Mouse (Mus musculus) heart, embryonic 15.5 days (tissue): ENCODE results near the gene Eno2. TPM values are rescaled to one million over a fixed set of nuclear protein-coding genes. Genes with fewer than 3 reads are reported as not detected.

Experiments
- ATAC-seq: fragments of 200-750 bp; cut with Nextera tagmentation; replicated peaks from 2 replicates; pipeline ENCODE4 v1.8.0; 2017; ENCODE audit warnings: low read depth, moderate TSS enrichment; ENCODE audit not compliant: insufficient number of reproducible peaks, insufficient read depth, low FRiP score
- H3K27ac ChIP-seq: fragments of 300-500 bp; sonication (generic); 2 replicates; pipeline ENCODE4 v1.5.1; 2015; ENCODE audit warnings: mild to moderate bottlenecking, inconsistent platforms
- H3K27me3 ChIP-seq: fragments of 300-500 bp; sonication (generic); 2 replicates; pipeline ENCODE4 v1.6.1; 2015; ENCODE audit warnings: inconsistent platforms
- H3K36me3 ChIP-seq: fragments of 300-500 bp; sonication (generic); 2 replicates; pipeline ENCODE4 v1.6.1; 2015; ENCODE audit warnings: mild to moderate bottlenecking, inconsistent platforms
- H3K4me1 ChIP-seq: fragments of 300-500 bp; sonication (generic); replicated peaks from 2 replicates; pipeline ENCODE4 v1.6.1; 2015; ENCODE audit warnings: inconsistent platforms
- H3K4me2 ChIP-seq: fragments of 300-500 bp; sonication (generic); 2 replicates; pipeline ENCODE4 v1.6.1; 2015; ENCODE audit warnings: inconsistent platforms, mild to moderate bottlenecking, moderate library complexity
- H3K4me3 ChIP-seq: fragments of 300-500 bp; sonication (generic); 2 replicates; pipeline ENCODE4 v1.5.1; 2015; ENCODE audit warnings: mild to moderate bottlenecking, inconsistent platforms
- H3K9ac ChIP-seq: fragments of 300-500 bp; sonication (generic); 2 replicates; pipeline ENCODE4 v1.6.1; 2015; ENCODE audit warnings: mild to moderate bottlenecking, inconsistent platforms
- H3K9me3 ChIP-seq: fragments of 300-500 bp; sonication (generic); replicated peaks from 2 replicates; pipeline ENCODE4 v1.6.1; 2016; ENCODE audit warnings: inconsistent platforms
- WGBS: fragments of 180-500 bp; shearing (Covaris S2); methylation state at CpG from one replicate; pipeline ENCODE4 v1.1.7; 2015; ENCODE audit warnings: mixed read lengths; 5-methylcytosine and 5-hydroxymethylcytosine counted together
- polyA plus RNA-seq: library from polyadenylated mRNA; unstranded; fragments of >200 nt; fragmentation: Nextera tagmentation; extraction: Ambion mirVana; gene quantifications from 2 replicates; pipeline ENCODE4 v1.2.1, GENCODE M21; 2015

Gene Eno2
- 2.7 and 4.3 TPM in 2 replicates for polyA plus RNA-seq

- Histone ChIP-seq H3K9me3 (no peaks in the 10 kb centered on the region), H3K9ac (peak within 1 kb of the TSS; percentile 25), H3K27ac (no peak within 1 kb of the TSS), H3K27me3 (peaks cover 11% of the 10 kb centered on the region; the same call in 1 of the 2 replicates), H3K4me1 (peaks cover 28% of the 10 kb centered on the region), H3K36me3 (no peaks in the 10 kb centered on the region), H3K4me2 (peak within 1 kb of the TSS; percentile 94), H3K4me3 (peak within 1 kb of the TSS; percentile 55)
- ATAC-seq, result peak; percentile 79
- under 1% methylated on average over 49 of the region's 54 CpGs for WGBS
Measured at GRCm38 (mm10) chr6:124769101-124769765, at the start of gene Eno2. TSS of gene Eno2 (minus strand) at chr6:124769673.

- no peak overlapping the region for H3K9ac ChIP-seq
- H3K4me1 ChIP-seq, result peaks cover 12% of the 10 kb centered on the region
- H3K27ac ChIP-seq, result no peak overlapping the region
- no peaks in the 10 kb centered on the region for H3K27me3 ChIP-seq
- ATAC-seq, result no peak
- H3K4me2 ChIP-seq, result no peak overlapping the region
- 78% methylated on average over 8 of the region's 8 CpGs for WGBS
- H3K9me3 ChIP-seq, result no peaks in the 10 kb centered on the region
- H3K36me3 ChIP-seq, result peaks cover 78% of the 10 kb centered on the region
- H3K4me3 ChIP-seq, result no peak overlapping the region
Measured at GRCm38 (mm10) chr6:124817971-124818370, 48.5 kb upstream of the Eno2 start.

- ATAC-seq, result no peak
Measured at GRCm38 (mm10) chr6:124817563-124817962, 48.1 kb upstream of the Eno2 start.

GRCm38 (mm10) chr6:124817125-124817524 is 47.7 kb upstream of the Eno2 start:
- Histone ChIP-seq H3K4me1 (peaks cover 21% of the 10 kb centered on the region), H3K9ac (no peak overlapping the region), H3K9me3 (no peaks in the 10 kb centered on the region), H3K4me2 (no peak overlapping the region), H3K4me3 (no peak overlapping the region), H3K27me3 (no peaks in the 10 kb centered on the region), H3K36me3 (peaks cover 71% of the 10 kb centered on the region), H3K27ac (no peak overlapping the region)
- no peak for ATAC-seq
- WGBS, result 96% methylated on average over 11 of the region's 11 CpGs

More at GRCm38 (mm10) chr6:124817563-124817962, 48.1 kb upstream of the Eno2 start:
- H3K9me3 ChIP-seq, result no peaks in the 10 kb centered on the region
- WGBS, result 94% methylated on average over 8 of the region's 8 CpGs
- no peak overlapping the region for H3K4me3 ChIP-seq
- H3K27ac ChIP-seq, result no peak overlapping the region
- no peak overlapping the region for H3K4me2 ChIP-seq
- peaks cover 74% of the 10 kb centered on the region for H3K36me3 ChIP-seq
- H3K27me3 ChIP-seq, result no peaks in the 10 kb centered on the region
- H3K9ac ChIP-seq, result no peak overlapping the region
- peaks cover 16% of the 10 kb centered on the region for H3K4me1 ChIP-seq

DNA sequence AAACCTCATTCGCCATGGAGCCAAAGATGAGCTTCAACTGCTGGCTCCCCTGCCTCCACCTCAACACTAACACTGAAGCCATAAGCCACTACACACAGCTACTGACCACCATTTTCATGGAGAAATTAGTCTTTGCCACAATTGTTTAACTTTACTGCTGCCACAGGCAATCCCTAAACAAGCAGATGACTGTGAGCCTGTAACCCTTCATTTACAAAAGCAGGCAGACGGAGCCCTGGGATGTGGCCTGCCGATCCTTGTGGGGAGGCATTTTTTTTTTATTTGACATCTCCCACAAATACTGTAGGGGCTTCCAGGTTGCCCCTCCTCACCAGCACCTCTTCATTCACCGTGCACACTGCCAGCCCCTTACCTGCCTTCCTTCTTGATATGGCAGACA is 47.1 kb upstream of the Eno2 start:
- Histone ChIP-seq H3K9me3 (no peaks in the 10 kb centered on the region), H3K4me1 (peaks cover 24% of the 10 kb centered on the region), H3K27me3 (no peaks in the 10 kb centered on the region), H3K4me3 (no peak overlapping the region), H3K4me2 (no peak overlapping the region), H3K36me3 (peaks cover 71% of the 10 kb centered on the region), H3K27ac (no peak overlapping the region), H3K9ac (no peak overlapping the region)
- no peak for ATAC-seq
- 90% methylated on average over 4 of the region's 4 CpGs for WGBS

- peak overlapping the region; percentile 73 for H3K4me2 ChIP-seq
- no peaks in the 10 kb centered on the region for H3K27me3 ChIP-seq
- H3K4me3 ChIP-seq, result no peak overlapping the region
- ATAC-seq, result no peak
- 68% methylated on average over 9 of the region's 9 CpGs for WGBS
- peaks cover 71% of the 10 kb centered on the region for H3K36me3 ChIP-seq
- no peaks in the 10 kb centered on the region for H3K9me3 ChIP-seq
- H3K4me1 ChIP-seq, result peaks cover 33% of the 10 kb centered on the region
- 0 out of 2 replicates have a peak overlapping the region, but pooled peaks have one; percentile 98 for H3K27ac ChIP-seq
- H3K9ac ChIP-seq, result no peak overlapping the region
Measured at GRCm38 (mm10) chr6:124814858-124815774, 45.6 kb upstream of the Eno2 start.

GRCm38 (mm10) chr6:124814448-124814847 is 45.0 kb upstream of the Eno2 start:
- Histone ChIP-seq H3K27me3 (no peaks in the 10 kb centered on the region), H3K9me3 (no peaks in the 10 kb centered on the region), H3K36me3 (peaks cover 67% of the 10 kb centered on the region), H3K9ac (peak overlapping the region; percentile 43; the same call in 1 of the 2 replicates), H3K4me2 (peak overlapping the region; percentile 73), H3K4me1 (peaks cover 40% of the 10 kb centered on the region), H3K27ac (peak overlapping the region; percentile 98), H3K4me3 (peak overlapping the region; percentile 87)
- ATAC-seq, result 0 out of 2 replicates have a peak, but pooled peaks have one; percentile 1
- WGBS, result 32% methylated on average over 8 of the region's 8 CpGs

DNA sequence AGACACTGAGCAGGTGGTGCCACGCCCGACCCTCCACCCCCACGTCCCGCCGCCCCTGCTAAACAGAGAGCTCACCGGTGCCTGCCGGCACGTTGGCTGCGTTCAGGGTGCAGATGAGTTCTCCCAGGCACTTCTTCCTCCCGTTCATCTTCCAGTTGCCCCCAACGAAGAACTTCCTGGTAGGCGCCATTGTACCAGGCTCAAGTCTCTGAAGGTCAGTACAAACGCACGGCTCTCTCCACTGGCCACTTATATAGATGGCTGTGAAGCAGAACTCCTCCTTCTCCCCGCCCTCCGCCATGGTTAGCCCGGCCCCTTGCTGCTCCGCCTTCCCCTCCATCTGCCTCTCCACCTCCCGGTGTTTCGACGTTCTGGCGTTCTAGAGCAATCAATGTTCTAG is 44.5 kb upstream of the Eno2 start, which contains the start of gene Tpi1:
TSS of gene Tpi1 (minus strand) at position 364 of the 400 bp plus-strand sequence.
- H3K36me3 ChIP-seq, result peaks cover 62% of the 10 kb centered on the region
- H3K4me3 ChIP-seq, result peak within 1 kb of the TSS; percentile 87
- under 1% methylated on average over 22 of the region's 22 CpGs for WGBS

GRCm38 (mm10) chr6:124813496-124813895 is 44.0 kb upstream of the Eno2 start:
- WGBS, result 0% methylated on average over 18 of the region's 18 CpGs
- peaks cover 57% of the 10 kb centered on the region for H3K36me3 ChIP-seq
- peak; percentile 73 for ATAC-seq
- peak overlapping the region; percentile 98 for H3K27ac ChIP-seq
- no peaks in the 10 kb centered on the region for H3K9me3 ChIP-seq
- H3K4me1 ChIP-seq, result peaks cover 42% of the 10 kb centered on the region
- H3K9ac ChIP-seq, result peak overlapping the region; percentile 89
- H3K4me2 ChIP-seq, result peak overlapping the region; percentile 73
- no peaks in the 10 kb centered on the region for H3K27me3 ChIP-seq
- peak overlapping the region; percentile 87 for H3K4me3 ChIP-seq

More for the DNA sequence above, 44.5 kb upstream of the Eno2 start, which contains the start of gene Tpi1:
- ATAC-seq, result peak; percentile 85
- peak within 1 kb of the TSS; percentile 89 for H3K9ac ChIP-seq
- peak within 1 kb of the TSS; percentile 98 for H3K27ac ChIP-seq
- peaks cover 42% of the 10 kb centered on the region for H3K4me1 ChIP-seq
- H3K27me3 ChIP-seq, result no peaks in the 10 kb centered on the region
- peak within 1 kb of the TSS; percentile 73 for H3K4me2 ChIP-seq
- no peaks in the 10 kb centered on the region for H3K9me3 ChIP-seq

DNA sequence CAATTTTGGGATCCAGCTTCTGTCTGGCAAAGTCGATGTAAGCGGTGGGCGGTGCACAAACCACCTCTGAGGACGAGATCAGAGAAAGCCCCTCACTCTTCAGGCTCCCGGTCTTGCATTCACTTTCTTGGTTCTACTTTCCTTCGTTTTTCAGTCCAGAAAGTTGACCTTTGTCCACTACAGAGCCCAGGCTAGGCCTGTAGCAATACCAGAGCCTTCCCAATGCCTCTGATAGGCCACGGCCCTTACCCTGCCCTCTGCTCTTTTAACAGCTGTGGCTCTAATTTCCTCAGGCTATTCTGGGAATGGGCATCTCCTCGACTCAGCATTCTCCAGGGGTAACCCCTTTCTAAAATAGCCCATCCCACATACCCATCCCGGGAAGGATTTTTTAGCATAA is 43.4 kb upstream of the Eno2 start:
- Histone ChIP-seq H3K36me3 (peaks cover 51% of the 10 kb centered on the region), H3K4me3 (peak overlapping the region; percentile 87), H3K27ac (peak overlapping the region; percentile 98), H3K4me1 (peaks cover 47% of the 10 kb centered on the region), H3K9ac (peak overlapping the region; percentile 89), H3K27me3 (no peaks in the 10 kb centered on the region), H3K9me3 (no peaks in the 10 kb centered on the region), H3K4me2 (peak overlapping the region; percentile 73)
- WGBS, result 16% methylated on average over 9 of the region's 9 CpGs
- no peak for ATAC-seq
